Mouse (Mus musculus) right cerebral cortex, postnatal 4 days (tissue): Measurements from ENCODE around the gene Adamts3.

ENCODE experiments used
- DNase-seq: peaks from one replicate; pipeline ENCODE4 v3.0.0-alpha.2; 2022

The Adamts3 gene

GRCm38 (mm10) chr5:89883051-89883907, at the start of gene Adamts3:
Gene Adamts3 (minus strand): TSS chr5:89883334.
- peak; percentile 70 for DNase-seq

- no peak for DNase-seq
Measured at GRCm38 (mm10) chr5:89931511-89931910, 48.4 kb upstream of the Adamts3 start.

- DNase-seq, result no peak
Measured at GRCm38 (mm10) chr5:89912359-89912758, 29.2 kb upstream of the Adamts3 start.

- DNase-seq, result no peak
Measured at GRCm38 (mm10) chr5:89911950-89912349, 28.8 kb upstream of the Adamts3 start.

GRCm38 (mm10) chr5:89911508-89911907, 28.4 kb upstream of the Adamts3 start:
- no peak for DNase-seq

GRCm38 (mm10) chr5:89906884-89907431, 23.8 kb upstream of the Adamts3 start:
- no peak for DNase-seq

- DNase-seq, result no peak
Measured at GRCm38 (mm10) chr5:89901026-89901425, 17.9 kb upstream of the Adamts3 start.

GRCm38 (mm10) chr5:89897495-89897894, 14.4 kb upstream of the Adamts3 start:
- DNase-seq, result peak; percentile 75

- DNase-seq, result no peak
Measured at GRCm38 (mm10) chr5:89895520-89895919, 12.4 kb upstream of the Adamts3 start.

- DNase-seq, result no peak
Measured at GRCm38 (mm10) chr5:89884991-89885390, 1.9 kb upstream of the Adamts3 start.

- no peak for DNase-seq
Measured at GRCm38 (mm10) chr5:89883908-89884204, 722 bp upstream of the Adamts3 start.

- peak; percentile 46 for DNase-seq
Measured at GRCm38 (mm10) chr5:89882091-89882734, 921 bp downstream of the Adamts3 start.

GRCm38 (mm10) chr5:89881425-89881824, 1.7 kb downstream of the Adamts3 start:
- no peak for DNase-seq

- DNase-seq, result peak; percentile 16
Measured at GRCm38 (mm10) chr5:89878866-89879392, 4.2 kb downstream of the Adamts3 start.

GRCm38 (mm10) chr5:89872661-89873060, 10.5 kb downstream of the Adamts3 start:
- no peak for DNase-seq

- no peak for DNase-seq
Measured at GRCm38 (mm10) chr5:89859603-89860002, 23.5 kb downstream of the Adamts3 start.

- no peak for DNase-seq
Measured at GRCm38 (mm10) chr5:89858837-89859236, 24.3 kb downstream of the Adamts3 start.

GRCm38 (mm10) chr5:89846551-89846950, 36.6 kb downstream of the Adamts3 start:
- DNase-seq, result no peak

GRCm38 (mm10) chr5:89844354-89844753, 38.8 kb downstream of the Adamts3 start:
- peak; percentile 74 for DNase-seq

GRCm38 (mm10) chr5:89843478-89843877, 39.7 kb downstream of the Adamts3 start:
- DNase-seq, result no peak

- DNase-seq, result no peak
Measured at GRCm38 (mm10) chr5:89839627-89840026, 43.5 kb downstream of the Adamts3 start.

GRCm38 (mm10) chr5:89821175-89821574, 62.0 kb downstream of the Adamts3 start:
- no peak for DNase-seq

GRCm38 (mm10) chr5:89819531-89819930, 63.6 kb downstream of the Adamts3 start:
- DNase-seq, result peak; percentile 70

- no peak for DNase-seq
Measured at GRCm38 (mm10) chr5:89816610-89817009, 66.5 kb downstream of the Adamts3 start.
